Mouse (Mus musculus) cerebellum, adult 9-10 months (tissue): ENCODE measurements around the gene Ppp4r4.
A peak's percentile ranks its signal among the peaks of the same experiment; 100 is the strongest.
"Not testable (repeated sequence)": the region's sequence is repeated elsewhere in the genome, so short reads cannot be mapped to it uniquely, and the experiment has no call there.

Experiments used
- DNase-seq: peaks from one replicate; pipeline ENCODE4 v3.0.0; 2022

Gene Ppp4r4

GRCm38 (mm10) chr12:103532020-103532648, at the start of gene Ppp4r4:
Gene Ppp4r4 (plus strand): TSS chr12:103532283.
- DNase-seq: peak; percentile 93

DNA sequence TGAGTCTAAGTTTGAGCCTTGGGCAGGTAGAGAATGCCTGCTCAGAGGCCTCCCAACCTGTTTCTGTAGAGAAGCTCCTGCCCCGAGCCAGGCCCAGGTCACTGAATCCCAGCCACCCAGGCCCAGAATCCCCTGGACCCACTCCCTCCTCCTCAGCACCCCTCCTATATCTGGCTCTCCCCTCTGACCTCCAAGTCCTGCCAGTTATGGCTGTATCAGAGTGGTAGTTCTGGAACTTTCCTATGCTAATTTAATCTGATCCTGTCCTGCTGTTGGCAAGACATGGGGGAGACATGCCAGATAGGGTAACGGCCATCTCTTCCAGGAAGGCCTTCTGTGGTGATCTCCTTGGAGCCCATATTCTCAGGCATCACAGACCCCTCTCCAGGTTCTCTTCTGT, 49.3 kb upstream of the Ppp4r4 start:
- no peak for DNase-seq

- not testable (repeated sequence) for DNase-seq
Measured at GRCm38 (mm10) chr12:103484200-103484972, 47.7 kb upstream of the Ppp4r4 start.

- DNase-seq: peak; percentile 85
Measured at GRCm38 (mm10) chr12:103486726-103487125, 45.4 kb upstream of the Ppp4r4 start.

DNA sequence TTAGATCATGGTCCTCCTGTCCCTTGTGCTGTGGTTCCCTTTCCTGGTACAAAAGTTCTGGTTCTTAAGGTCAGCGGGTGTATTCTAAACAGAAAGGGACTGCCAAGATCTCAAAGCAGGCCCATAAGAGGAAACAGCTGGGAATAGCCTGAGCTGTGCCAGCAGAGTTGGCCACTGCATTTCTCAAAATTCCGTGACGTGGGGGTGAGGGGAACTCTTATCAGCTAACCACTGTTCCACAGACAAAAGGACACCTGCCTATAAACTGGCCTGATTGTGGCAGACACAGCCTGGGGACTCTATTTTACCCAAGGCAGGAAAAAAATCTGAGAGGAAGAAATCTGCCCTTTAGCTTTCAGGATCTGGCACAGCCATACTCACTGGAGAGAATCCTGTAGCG, 44.8 kb upstream of the Ppp4r4 start:
- no peak for DNase-seq

DNA sequence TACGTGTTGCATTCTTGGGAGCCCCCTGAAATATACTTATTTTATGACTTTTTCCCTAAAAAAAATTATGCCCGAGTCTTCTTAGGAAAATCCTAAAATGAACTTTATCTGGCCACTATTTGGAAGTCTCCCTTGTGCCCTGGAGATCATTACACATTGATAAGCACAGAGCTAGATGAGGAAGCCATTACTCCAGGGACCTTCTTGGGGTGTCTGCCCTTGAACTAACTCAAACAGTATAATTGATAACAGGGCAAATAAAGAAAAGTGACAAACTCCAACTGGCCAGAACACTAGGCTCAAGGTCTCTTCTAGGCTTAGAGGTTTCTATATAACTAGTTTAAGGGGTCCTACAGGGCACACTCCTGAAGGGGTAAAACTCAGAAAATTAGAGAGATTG, 44.3 kb upstream of the Ppp4r4 start:
- no peak for DNase-seq

DNA sequence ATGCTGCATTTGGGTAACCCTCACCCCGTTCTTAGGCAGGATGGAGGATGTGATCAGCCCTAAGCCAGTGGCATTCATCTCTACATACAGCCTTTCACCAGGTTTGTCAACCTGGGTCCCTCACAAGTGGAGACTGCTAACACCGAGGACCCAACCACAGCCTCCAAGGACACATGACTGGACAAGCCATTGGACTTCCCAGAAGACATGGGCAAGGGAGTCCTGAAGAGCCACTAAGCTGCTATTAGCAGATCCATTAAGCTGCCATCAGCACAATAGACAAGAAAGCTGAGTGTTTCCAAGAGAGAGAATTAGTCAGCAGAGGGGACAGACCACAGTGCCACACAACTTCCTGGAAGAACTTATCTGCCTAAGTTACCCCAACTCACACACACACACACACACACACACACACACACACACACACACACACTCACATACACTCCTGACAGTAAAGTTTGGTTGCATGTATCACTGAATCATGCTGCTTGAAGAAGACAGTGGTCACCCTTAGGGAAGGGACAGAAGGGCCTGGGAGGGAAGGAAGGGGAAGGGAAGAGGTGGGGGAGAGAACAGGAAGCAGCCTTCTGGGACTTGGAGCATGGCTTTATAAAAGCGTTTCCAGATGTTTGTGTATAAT, 40.9 kb upstream of the Ppp4r4 start:
- no peak for DNase-seq

GRCm38 (mm10) chr12:103492767-103493166, 39.3 kb upstream of the Ppp4r4 start:
- peak; percentile 87 for DNase-seq

- peak; percentile 61 for DNase-seq
Measured at GRCm38 (mm10) chr12:103494486-103494885, 37.6 kb upstream of the Ppp4r4 start.

DNA sequence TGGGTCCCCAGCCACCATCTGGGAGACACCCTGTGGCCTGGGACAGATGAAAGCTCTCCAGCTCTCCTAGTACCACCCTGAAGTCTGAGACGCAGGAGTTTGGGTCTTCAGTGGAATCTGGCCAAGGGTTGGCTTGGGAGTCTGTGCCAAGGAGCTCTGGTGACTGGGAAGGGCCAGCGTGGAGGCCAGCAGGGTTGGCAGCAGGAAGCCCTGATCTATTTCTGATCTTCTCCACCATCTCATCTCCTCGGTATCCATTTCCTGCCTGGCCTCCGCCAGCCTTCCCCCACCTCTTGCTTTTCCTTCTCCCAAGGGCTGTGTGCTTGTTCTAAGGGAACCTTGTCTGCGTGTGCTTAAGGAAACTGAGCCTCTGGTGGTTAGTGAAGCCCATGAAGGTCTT, 33.3 kb upstream of the Ppp4r4 start:
- peak; percentile 29 for DNase-seq

GRCm38 (mm10) chr12:103499261-103499660, 32.8 kb upstream of the Ppp4r4 start:
- peak; percentile 28 for DNase-seq

GRCm38 (mm10) chr12:103503300-103503699, 28.8 kb upstream of the Ppp4r4 start:
- no peak for DNase-seq

GRCm38 (mm10) chr12:103504402-103504801, 27.7 kb upstream of the Ppp4r4 start:
- no peak for DNase-seq

DNA sequence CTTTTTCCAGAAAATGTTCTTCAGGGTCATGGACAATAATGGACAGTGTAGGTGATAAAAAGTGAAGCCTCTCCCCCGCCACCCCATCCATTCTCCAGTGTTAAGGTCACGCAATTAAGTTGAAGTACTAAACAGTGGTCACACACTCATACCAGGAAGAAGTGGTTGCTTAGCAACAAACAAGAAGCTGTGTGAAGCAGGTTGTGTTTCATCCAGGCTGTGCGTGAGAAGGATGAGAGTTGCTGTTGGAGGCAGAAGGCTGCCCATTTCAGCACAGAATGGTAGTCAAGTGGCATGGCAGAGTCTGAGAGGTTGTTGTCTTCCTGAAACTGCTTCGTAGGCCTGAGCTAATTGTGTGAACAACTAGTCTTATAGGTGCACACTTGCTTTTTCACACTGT, 23.7 kb upstream of the Ppp4r4 start:
- DNase-seq: no peak

DNA sequence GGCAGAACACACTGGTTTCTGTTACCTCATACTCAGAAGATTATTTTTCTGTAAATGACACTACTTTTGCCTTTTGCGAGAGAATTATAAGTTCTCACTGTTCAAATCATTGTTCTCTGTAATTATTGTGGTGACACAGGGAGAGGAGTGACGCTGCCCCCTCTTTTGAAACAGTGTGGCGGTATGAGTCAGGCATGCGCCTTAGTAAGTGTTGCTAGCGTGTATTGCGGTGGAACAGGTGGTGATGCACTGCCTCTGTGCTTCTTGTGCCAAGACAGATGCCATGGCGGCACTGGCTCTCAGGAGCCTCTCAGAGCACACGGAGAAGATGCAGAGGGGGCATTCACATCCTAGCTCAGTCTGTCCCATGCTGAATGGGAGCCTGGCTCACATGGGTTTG, 22.2 kb upstream of the Ppp4r4 start:
- DNase-seq: no peak

DNA sequence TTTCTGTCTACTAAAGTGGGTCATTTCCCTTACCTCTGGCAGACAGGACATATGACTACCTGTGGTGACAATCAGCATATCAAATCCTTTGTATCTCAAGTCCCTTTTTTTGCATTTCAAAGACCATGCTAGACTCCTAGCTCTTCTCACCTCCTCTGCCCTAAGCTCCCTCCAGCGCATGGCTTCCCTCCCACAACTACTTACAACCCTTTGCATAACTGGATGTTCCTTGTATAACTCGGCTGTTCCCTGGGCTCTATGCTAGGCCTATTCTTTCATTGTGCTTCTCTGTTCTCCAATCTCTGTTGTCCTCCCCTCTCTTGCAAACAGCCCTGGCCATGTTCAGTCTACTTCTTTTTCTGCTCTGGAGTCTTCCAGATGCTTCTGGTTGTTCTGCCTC, 20.5 kb upstream of the Ppp4r4 start:
- no peak for DNase-seq

DNA sequence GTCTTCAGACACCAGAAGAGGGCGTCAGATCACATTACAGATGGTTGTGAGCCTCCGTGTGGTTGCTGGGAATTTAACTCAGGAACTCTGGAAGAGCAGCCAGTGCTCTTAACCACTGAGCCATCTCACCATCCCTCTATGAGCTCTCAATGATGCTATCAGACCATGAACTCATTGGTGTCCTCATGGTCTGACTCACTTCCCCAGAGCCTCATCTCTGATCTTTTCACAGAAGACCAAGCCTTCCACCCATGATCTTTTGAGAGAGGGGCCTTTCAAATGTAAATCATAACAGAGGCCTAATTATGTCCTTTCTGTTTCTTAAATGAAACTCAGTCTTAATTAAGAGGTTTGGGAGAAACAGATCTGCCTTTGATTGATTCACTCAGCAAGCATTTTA, 19.0 kb upstream of the Ppp4r4 start:
- DNase-seq: no peak

GRCm38 (mm10) chr12:103513451-103513871, 18.6 kb upstream of the Ppp4r4 start:
- no peak for DNase-seq

DNA sequence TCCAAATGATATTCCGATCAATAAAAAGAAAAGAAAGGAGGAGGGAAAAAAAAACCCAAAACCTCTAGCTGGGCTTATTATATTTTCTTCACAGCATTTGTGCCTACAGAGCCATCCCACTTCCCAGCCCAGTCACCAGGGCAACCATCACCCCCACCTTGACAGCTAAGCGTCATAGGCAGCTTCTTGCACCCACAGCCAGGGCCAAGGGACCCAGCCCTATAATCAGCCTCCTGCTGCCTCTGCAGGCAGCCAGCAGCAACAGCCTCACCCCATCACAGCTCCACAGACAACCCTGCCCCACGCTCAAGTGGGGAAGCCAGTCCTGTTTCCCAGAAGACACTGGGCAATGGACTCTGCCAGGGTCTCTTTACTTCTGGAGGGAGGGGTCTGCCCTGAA, 17.7 kb upstream of the Ppp4r4 start:
- DNase-seq: no peak

DNA sequence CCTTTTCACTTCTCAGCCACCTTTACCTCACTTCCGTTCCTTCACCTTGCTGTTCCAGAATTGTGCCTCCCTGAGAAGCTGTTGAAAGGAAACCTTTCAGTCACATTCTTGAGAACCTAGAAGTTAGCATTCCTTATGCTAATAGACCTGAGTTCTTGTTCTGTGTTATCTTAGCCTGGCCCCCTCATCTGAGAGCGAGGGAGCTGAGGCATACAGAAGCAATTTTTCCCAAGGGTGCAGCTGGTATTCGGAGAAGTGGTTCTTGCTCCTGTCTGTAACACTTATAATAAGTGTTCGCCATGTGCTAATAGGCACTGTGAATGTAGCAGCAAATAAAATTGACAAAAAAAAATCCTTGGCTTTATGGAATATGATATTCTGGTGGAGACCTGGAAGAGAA, 16.4 kb upstream of the Ppp4r4 start:
- DNase-seq: no peak

- no peak for DNase-seq
Measured at GRCm38 (mm10) chr12:103518640-103519039, 13.4 kb upstream of the Ppp4r4 start.

DNA sequence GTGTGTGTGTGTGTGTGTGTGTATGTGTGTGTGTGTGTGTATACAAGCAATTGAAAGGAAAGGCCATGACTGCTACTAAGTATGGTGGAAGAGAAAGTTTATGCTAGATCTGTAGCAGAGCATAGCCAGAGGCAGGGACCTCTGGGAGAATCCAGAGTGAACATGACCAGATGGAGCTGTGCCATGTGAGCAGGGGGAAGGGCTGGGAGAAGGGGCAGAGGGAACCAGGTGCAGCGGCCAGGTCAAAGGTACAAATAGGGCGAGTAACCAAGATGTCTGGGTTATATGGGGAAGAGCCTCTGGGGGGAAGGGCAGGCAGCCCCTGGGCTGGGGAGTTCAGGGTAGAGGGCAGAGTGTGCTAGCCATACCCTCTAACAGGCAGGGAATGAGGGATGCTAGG, 1.5 kb upstream of the Ppp4r4 start:
- DNase-seq: no peak

- DNase-seq: peak; percentile 67
Measured at GRCm38 (mm10) chr12:103532649-103533395, 739 bp downstream of the Ppp4r4 start.
